Mouse (Mus musculus) liver, embryonic 14.5 days (tissue): ENCODE measurements at regions not wholly inside any gene's neighbourhood (a gene's known extent, or its start where the extent isn't known, plus 50 kb on each side); places are given as distances from the start of the nearest gene placed in this dataset.

Experiments
- ATAC-seq: fragments of 200-750 bp; cut with Nextera tagmentation; 2 replicates; pipeline ENCODE4 v1.8.0; 2017; ENCODE audit warnings: moderate number of reproducible peaks, mild to moderate bottlenecking, moderate library complexity; ENCODE audit not compliant: insufficient read depth
- DNase-seq, 3 experiments: peaks; one replicate each; pipeline ENCODE4 v3.0.0-alpha.2; 2012 to 2013; ENCODE audit warnings: low read depth in 3 of 3, low spot score in 3 of 3
- H3K27ac ChIP-seq: fragments of 300-500 bp; sonication (generic); 2 replicates; pipeline ENCODE4 v1.5.1; 2014; ENCODE audit warnings: moderate library complexity, mild to moderate bottlenecking, control low read depth, inconsistent platforms
- H3K27me3 ChIP-seq: fragments of 300-500 bp; sonication (generic); 2 replicates; pipeline ENCODE4 v1.6.1; 2014; ENCODE audit warnings: mild to moderate bottlenecking, low read length, moderate library complexity; ENCODE audit not compliant: control insufficient read depth, insufficient read depth
- H3K36me3 ChIP-seq: fragments of 300-500 bp; sonication (generic); replicated peaks from 2 replicates; pipeline ENCODE4 v1.6.1; 2014; ENCODE audit warnings: low read depth; ENCODE audit not compliant: control insufficient read depth, insufficient read depth
- H3K4me1 ChIP-seq, 2 experiments: fragments of 200-500 bp in 1 of 2; fragments of 300-500 bp in 1 of 2; sonication (generic) in 1 of 2; replicated peaks; 2 replicates each; pipeline ENCODE4 v1.6.1; 2012 to 2014; ENCODE audit warnings: antibody characterized with exemption in 1 of 2, inconsistent platforms in 1 of 2, low read length in 1 of 2; ENCODE audit not compliant: control insufficient read depth in 2 of 2, insufficient read depth in 2 of 2
- H3K4me2 ChIP-seq: fragments of 300-500 bp; sonication (generic); 2 replicates; pipeline ENCODE4 v1.6.1; 2014; ENCODE audit warnings: low read depth, mild to moderate bottlenecking, control low read depth, moderate library complexity
- H3K4me3 ChIP-seq, 2 experiments: fragments of 200-500 bp in 1 of 2; fragments of 300-500 bp in 1 of 2; sonication (generic) in 1 of 2; 2 replicates each; pipeline ENCODE4 v1.5.1; 2012 to 2014; ENCODE audit warnings: low read depth in 2 of 2, low read length in 2 of 2, mild to moderate bottlenecking in 2 of 2, control low read depth in 1 of 2, inconsistent platforms in 1 of 2, moderate library complexity in 1 of 2; ENCODE audit not compliant: insufficient read depth in 1 of 2
- H3K9ac ChIP-seq: fragments of 300-500 bp; sonication (generic); replicated peaks from 2 replicates; pipeline ENCODE4 v1.6.1; 2014; ENCODE audit warnings: mild to moderate bottlenecking, control low read depth, moderate library complexity
- H3K9me3 ChIP-seq: fragments of 300-500 bp; sonication (generic); 2 replicates; pipeline ENCODE4 v1.6.1; 2016; ENCODE audit warnings: low read length, mixed read lengths; ENCODE audit not compliant: control insufficient read depth
- CTCF ChIP-seq: IDR thresholded peaks from 2 replicates; pipeline ENCODE4 v1.5.1; 2016; ENCODE audit warnings: antibody characterized with exemption, low read depth, control low read depth
- EP300 ChIP-seq: IDR thresholded peaks from 2 replicates; pipeline ENCODE4 v1.6.1; 2016; ENCODE audit warnings: antibody characterized with exemption, low read depth
- WGBS: fragments of 180-500 bp; shearing (Covaris S2); extraction: QIAGEN DNeasy Blood & Tissue Kit; methylation state at CpG from one replicate; pipeline ENCODE4 v1.1.7; 2014; ENCODE audit not compliant: insufficient replicate concordance; 5-methylcytosine and 5-hydroxymethylcytosine counted together

DNA sequence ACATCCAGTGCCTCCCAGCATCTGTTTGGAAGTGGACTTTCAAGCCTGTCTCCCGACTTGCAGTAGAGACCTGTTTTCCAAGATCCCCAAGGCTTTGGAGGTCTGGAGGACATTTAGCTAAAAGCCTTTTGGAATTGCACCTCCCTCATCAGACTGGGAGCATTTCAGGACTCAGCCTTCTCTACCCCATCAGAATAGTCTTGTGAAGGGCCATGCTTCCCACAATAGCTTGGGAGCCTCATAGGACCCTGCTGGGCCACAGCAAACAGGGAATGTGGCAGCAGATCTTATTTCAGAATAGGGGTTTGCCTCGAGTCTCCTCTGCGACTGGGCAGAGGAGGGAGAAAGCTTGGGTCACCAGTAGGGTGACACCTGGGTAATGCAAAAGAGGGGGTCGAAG is 66.2 kb upstream of the Nkd1 start:
- ATAC-seq (no peak), DNase-seq (no peak)
- no peaks in the 10 kb centered on the region for H3K9me3 ChIP-seq
- TF ChIP-seq CTCF, result no peak
- no peak for TF ChIP-seq EP300
- H3K4me3 ChIP-seq, result no peak overlapping the region
- 2% methylated on average over 4 of the region's 4 CpGs for WGBS
- H3K4me1 ChIP-seq, result no peaks in the 10 kb centered on the region
- H3K9ac ChIP-seq, result no peak overlapping the region
- no peak overlapping the region for H3K4me2 ChIP-seq
- H3K27ac ChIP-seq, result no peak overlapping the region
- peaks cover 52% of the 10 kb centered on the region for H3K27me3 ChIP-seq
- H3K36me3 ChIP-seq, result no peaks in the 10 kb centered on the region

DNA sequence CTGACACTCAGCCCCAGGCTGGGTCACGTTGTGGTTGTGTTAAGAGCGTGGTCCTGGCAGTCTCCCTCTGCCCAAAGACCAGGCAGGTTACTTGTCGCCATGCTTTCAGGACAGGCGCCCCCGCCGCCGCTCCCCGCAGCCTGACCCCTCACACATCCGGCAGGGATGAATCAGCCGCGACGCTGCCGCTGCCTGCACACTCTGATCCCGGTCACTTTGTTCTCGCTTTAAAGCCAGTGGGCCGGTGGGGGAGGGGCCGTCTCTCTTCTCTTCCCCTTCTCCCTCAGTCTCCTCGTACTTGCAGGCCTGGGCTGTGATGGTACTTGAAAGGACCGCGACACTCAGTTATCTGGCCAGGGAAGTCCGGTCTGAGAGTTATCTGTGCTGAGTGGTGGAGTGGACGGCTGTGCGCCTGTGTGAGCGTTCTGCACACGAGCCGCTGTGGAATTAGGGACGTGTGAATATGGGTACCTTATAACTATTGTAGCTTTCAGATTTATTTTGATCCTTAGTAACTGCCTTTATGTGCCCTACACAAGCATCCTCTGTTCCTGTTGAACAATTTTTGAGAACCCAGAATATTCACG is 65.6 kb upstream of the Nkd1 start:
- DNase-seq, result no peak
- WGBS, result 4% methylated on average over 28 of the region's 28 CpGs

DNA sequence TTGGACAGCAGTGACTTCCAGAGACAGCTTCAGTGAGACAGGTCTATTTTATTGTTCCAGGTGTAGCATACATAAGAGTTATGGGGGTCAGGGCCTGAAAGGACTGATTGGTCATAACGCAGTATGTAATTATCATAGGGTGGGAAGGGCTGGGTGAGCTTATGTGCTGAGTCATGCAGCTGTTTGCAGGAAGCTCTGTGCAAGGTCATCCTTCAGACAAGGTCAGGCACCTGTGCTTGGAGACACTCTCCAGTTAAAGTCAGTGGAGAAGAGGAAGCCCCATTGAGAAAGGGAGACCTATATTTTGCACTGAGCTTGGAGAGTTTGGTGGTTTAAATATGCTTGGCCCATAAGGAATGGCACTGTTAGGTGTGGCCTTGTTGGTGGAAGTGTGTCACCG is 62.0 kb upstream of the Nkd1 start:
- no peak overlapping the region for H3K9ac ChIP-seq
- H3K4me2 ChIP-seq, result no peak overlapping the region
- 56% methylated on average over 2 of the region's 2 CpGs for WGBS
- no peak overlapping the region for H3K4me3 ChIP-seq
- no peak for DNase-seq
- TF ChIP-seq CTCF (no peak), EP300 (no peak)
- ATAC-seq, result no peak
- H3K27ac ChIP-seq, result no peak overlapping the region
- H3K4me1 ChIP-seq, result no peaks in the 10 kb centered on the region
- H3K27me3 ChIP-seq, result peaks cover 20% of the 10 kb centered on the region
- no peaks in the 10 kb centered on the region for H3K36me3 ChIP-seq
- H3K9me3 ChIP-seq, result no peaks in the 10 kb centered on the region

More for the DNA sequence above, 65.6 kb upstream of the Nkd1 start:
- no peak overlapping the region for H3K4me2 ChIP-seq
- H3K27ac ChIP-seq, result no peak overlapping the region
- H3K9ac ChIP-seq, result no peak overlapping the region
- no peaks in the 10 kb centered on the region for H3K36me3 ChIP-seq
- H3K4me1 ChIP-seq, result no peaks in the 10 kb centered on the region
- no peak overlapping the region for H3K4me3 ChIP-seq
- TF ChIP-seq CTCF (no peak), EP300 (no peak)
- peaks cover 52% of the 10 kb centered on the region for H3K27me3 ChIP-seq
- H3K9me3 ChIP-seq, result no peaks in the 10 kb centered on the region
- ATAC-seq, result no peak

DNA sequence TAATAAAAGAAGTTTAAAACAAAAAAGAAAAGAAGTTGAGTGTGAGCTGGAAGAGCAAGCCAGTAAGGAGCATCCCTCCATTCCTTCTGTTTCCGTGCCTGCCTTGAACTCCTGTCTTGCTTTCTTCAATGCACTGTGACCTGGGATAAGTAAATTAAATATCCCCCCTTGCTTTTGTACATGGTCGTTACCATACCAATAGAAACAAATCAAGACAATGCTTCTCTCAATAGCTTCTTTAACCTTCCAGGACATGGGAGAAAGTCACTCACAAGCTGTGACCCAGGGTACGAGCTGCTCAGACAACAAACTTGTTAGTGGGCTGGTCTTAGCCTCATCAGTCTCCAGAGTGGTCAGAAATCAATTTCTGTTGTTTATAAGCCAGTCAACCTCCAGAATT is 53.4 kb upstream of the Nkd1 start:
- ATAC-seq, result no peak
- Histone ChIP-seq H3K4me2 (no peak overlapping the region), H3K4me1 (no peaks in the 10 kb centered on the region)

DNA sequence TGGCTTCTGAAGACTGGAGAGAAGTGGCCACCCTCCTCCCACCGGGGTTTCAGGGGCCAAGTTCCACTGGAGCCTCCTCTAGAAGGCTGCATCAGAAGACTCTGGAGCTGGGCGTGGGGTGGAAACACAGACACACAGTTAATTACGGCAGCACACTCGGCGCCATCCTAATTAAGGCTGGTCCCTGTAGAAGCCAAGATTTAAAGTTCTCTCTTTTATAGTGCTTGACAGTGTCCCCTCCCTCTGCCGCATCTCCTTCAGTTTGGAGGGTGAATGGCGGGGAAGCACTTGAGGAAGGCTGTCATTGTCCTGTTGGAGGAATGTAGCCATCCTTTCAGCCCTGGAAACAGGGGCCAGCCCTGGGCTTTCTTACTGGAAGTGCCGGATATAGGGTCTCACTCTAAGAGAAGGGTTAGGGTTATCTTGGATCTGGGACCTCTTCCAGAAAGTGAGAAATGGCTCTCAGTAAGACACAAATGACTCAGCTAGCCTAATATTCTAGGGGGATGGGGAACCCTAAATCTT is 50.2 kb upstream of the Nkd1 start:
- no peak for ATAC-seq
- DNase-seq, result no peak
- WGBS, result 57% methylated on average over 8 of the region's 8 CpGs
- no peak overlapping the region for H3K27ac ChIP-seq
- no peak overlapping the region for H3K9ac ChIP-seq
- H3K4me1 ChIP-seq, result no peaks in the 10 kb centered on the region
- no peak for TF ChIP-seq CTCF
- H3K36me3 ChIP-seq, result no peaks in the 10 kb centered on the region
- H3K4me2 ChIP-seq, result no peak overlapping the region
- H3K9me3 ChIP-seq, result no peaks in the 10 kb centered on the region
- no peaks in the 10 kb centered on the region for H3K27me3 ChIP-seq
- no peak overlapping the region for H3K4me3 ChIP-seq

More for the DNA sequence above, 53.4 kb upstream of the Nkd1 start:
- H3K27me3 ChIP-seq, result no peaks in the 10 kb centered on the region
- H3K36me3 ChIP-seq, result no peaks in the 10 kb centered on the region
- WGBS, result 39% methylated on average over 3 of the region's 3 CpGs
- no peak for DNase-seq
- no peak overlapping the region for H3K27ac ChIP-seq
- H3K9ac ChIP-seq, result no peak overlapping the region
- TF ChIP-seq EP300, result no peak
- TF ChIP-seq CTCF, result no peak
- no peaks in the 10 kb centered on the region for H3K9me3 ChIP-seq
- H3K4me3 ChIP-seq, result no peak overlapping the region
